In genomic region chr5:146248746-146249145, GRCm38 (mm10) we compare ENCODE assay signal across 11 mouse cellular contexts. TPM values are rescaled to one million over a fixed set of nuclear protein-coding genes. Genes with fewer than 3 reads are reported as not detected.
A peak's percentile ranks its signal among the peaks of the same experiment; 100 is the strongest.
DNase-seq lines count a peak whose midpoint lies in the region; ATAC-seq and TF ChIP-seq lines count a peak whose summit lies in the region.
"Had no signal": no experiment of that assay in that cellular context is flagged by ENCODE, and none has a peak within 500 bp of the region (broad histone marks: within the 10 kb centered on the region; RNA-seq: fewer than 3 reads in every experiment).

No protein-coding gene starts in this region.

- no peaks in the 10 kb centered on the region for H3K36me3 ChIP-seq in kidney, embryonic 14.5 days (ENCODE audit: control insufficient read depth, insufficient read depth, low read length)
- H3K36me3 ChIP-seq in lung, embryonic 14.5 days (ENCODE audit: insufficient read depth): 0 out of 2 replicates have a peak, but pooled peaks cover 6% of the 10 kb centered on the region

- H3K27me3 ChIP-seq in kidney, embryonic 14.5 days (ENCODE audit: control insufficient read depth, insufficient read depth, low read length): no peaks in the 10 kb centered on the region
- no peaks in the 10 kb centered on the region for H3K27me3 ChIP-seq in lung, embryonic 14.5 days (ENCODE audit: insufficient read depth, low read length)
- H3K27me3 ChIP-seq: midbrain, embryonic 12.5 days had no signal

- no peak overlapping the region for H3K9ac ChIP-seq in kidney, embryonic 14.5 days (ENCODE audit: low read depth, low read length)
- no peak overlapping the region for H3K9ac ChIP-seq in lung, embryonic 14.5 days
- H3K9ac ChIP-seq: midbrain, embryonic 12.5 days had no signal

- H3K4me1 ChIP-seq in kidney, embryonic 14.5 days (ENCODE audit: control insufficient read depth, insufficient read depth, low read length): no peaks in the 10 kb centered on the region
- H3K4me1 ChIP-seq in lung, embryonic 14.5 days (ENCODE audit: insufficient read depth): peaks cover 5% of the 10 kb centered on the region; the same call in 1 of the 2 replicates
- H3K4me1 ChIP-seq: midbrain, embryonic 12.5 days had no signal

- WGBS in kidney, embryonic 14.5 days: 81% methylated on average over 10 of the region's 10 CpGs
- 70% methylated on average over 10 of the region's 10 CpGs for WGBS in lung, embryonic 14.5 days

- no peak overlapping the region for H3K4me3 ChIP-seq in kidney, embryonic 14.5 days (ENCODE audit: low read length)
- H3K4me3 ChIP-seq in lung, embryonic 14.5 days (ENCODE audit: low read depth, low read length): no peak overlapping the region
- H3K4me3 ChIP-seq in layer of hippocampus, adult 2 months: no peak overlapping the region
- H3K4me3 ChIP-seq: midbrain, embryonic 12.5 days had no signal

- no peak for TF ChIP-seq CTCF in lung, embryonic 14.5 days (IDR thresholded peaks at IDR 0.05; ENCODE audit: low read depth)
- no peak for TF ChIP-seq CTCF in layer of hippocampus, adult 2 months (conservative IDR thresholded peaks at IDR 0.05)

- peak; percentile 49 for DNase-seq in adrenal gland, postnatal 14 days
- DNase-seq in adrenal gland, postnatal 25 days: no peak
- peak; percentile 47 to 67 for DNase-seq in kidney, postnatal 36 days
- peak; percentile 63 for DNase-seq in lung, embryonic 14.5 days
- DNase-seq in telencephalon, adult 2 months (ENCODE audit: low read depth, low spot score): peak; percentile 28
- no peak for DNase-seq in cerebellum, adult 11-12 months
- no peak for DNase-seq in layer of hippocampus, adult 2 months (ENCODE audit: low spot score in 2 of 2)
- DNase-seq: embryo, embryonic 11 days had no signal

- no peaks in the 10 kb centered on the region for H3K9me3 ChIP-seq in kidney, embryonic 14.5 days (ENCODE audit: control insufficient read depth, low read length)
- no peaks in the 10 kb centered on the region for H3K9me3 ChIP-seq in lung, embryonic 14.5 days (ENCODE audit: low read depth, low read length)
- H3K9me3 ChIP-seq: midbrain, embryonic 12.5 days had no signal

- H3K4me2 ChIP-seq in kidney, embryonic 14.5 days (replicated peaks; ENCODE audit: low read depth, low read length): no peak overlapping the region
- H3K4me2 ChIP-seq in lung, embryonic 14.5 days: no peak overlapping the region
- H3K4me2 ChIP-seq: midbrain, embryonic 12.5 days had no signal

- no peak overlapping the region for H3K27ac ChIP-seq in kidney, embryonic 14.5 days (ENCODE audit: low read depth, low read length)
- H3K27ac ChIP-seq in lung, embryonic 14.5 days (ENCODE audit: low read depth): no peak overlapping the region
- H3K27ac ChIP-seq in layer of hippocampus, adult 2 months: no peak overlapping the region
- H3K27ac ChIP-seq: midbrain, embryonic 12.5 days had no signal

- no peak for ATAC-seq in kidney, embryonic 14.5 days (ENCODE audit: low FRiP score, low TSS enrichment)
- ATAC-seq in lung, embryonic 14.5 days (ENCODE audit: insufficient read depth): peak; percentile 26; the same call in 1 of the 2 replicates
- ATAC-seq: CD4-positive, CD25-positive, alpha-beta regulatory T cell, adult 4 months had no signal

RNA-seq across cellular contexts. Expression of gene Cdk8, which starts 17.7 kb away (rescaled TPM):
- total RNA-seq in adrenal gland, postnatal 14 days (2021): 73.2 and 74.4 TPM in 2 replicates
- 107 and 135 TPM in 2 replicates for total RNA-seq in adrenal gland, postnatal 25 days (2021)
- polyA plus RNA-seq in kidney, embryonic 14.5 days (2014; fragmentation: Nextera tagmentation; extraction: Ambion mirVana): 30.7 and 35.0 TPM in 2 replicates
- 28.4 and 29.8 TPM in 2 replicates for polyA plus RNA-seq in lung, embryonic 14.5 days (2014; fragmentation: Nextera tagmentation; extraction: Ambion mirVana)
- total RNA-seq in layer of hippocampus, adult 2 months (2021): 10 to 100 TPM; 40.7 to 44.5 TPM

RNA-seq across cellular contexts. Expression of gene Rnf6, which starts 27.4 kb away (rescaled TPM):
- total RNA-seq in adrenal gland, postnatal 14 days (2021): 54.8 and 58.1 TPM in 2 replicates
- 69.2 and 69.8 TPM in 2 replicates for total RNA-seq in adrenal gland, postnatal 25 days (2021)
- polyA plus RNA-seq in kidney, embryonic 14.5 days (2014; fragmentation: Nextera tagmentation; extraction: Ambion mirVana): 29.5 and 38.2 TPM in 2 replicates
- polyA plus RNA-seq in lung, embryonic 14.5 days (2014; fragmentation: Nextera tagmentation; extraction: Ambion mirVana): 32.7 and 34.7 TPM in 2 replicates
- total RNA-seq in layer of hippocampus, adult 2 months (2021): 10 to 100 TPM; 64.6 to 70.8 TPM

Comparison
In these comparisons a context has a peak if more than half of its experiments do, and no peak if none do; other contexts are left out.
1. DNase-seq: peak in adrenal gland, postnatal 14 days (single experiment), kidney, postnatal 36 days (2 of 2), lung, embryonic 14.5 days (single experiment) and telencephalon, adult 2 months (single experiment); none in adrenal gland, postnatal 25 days (single experiment), cerebellum, adult 11-12 months (single experiment) and layer of hippocampus, adult 2 months (0 of 2).